Mouse (Mus musculus) frontal cortex, adult (tissue): ENCODE results near the gene Clic1.

Experiments used
- ATAC-seq: cut with Nextera tagmentation; 2 replicates; pipeline ENCODE4 v1.9.2; 2017; ENCODE audit warnings: mild to moderate bottlenecking, moderate library complexity, mixed read lengths; ENCODE audit not compliant: low TSS enrichment

Gene Clic1

DNA sequence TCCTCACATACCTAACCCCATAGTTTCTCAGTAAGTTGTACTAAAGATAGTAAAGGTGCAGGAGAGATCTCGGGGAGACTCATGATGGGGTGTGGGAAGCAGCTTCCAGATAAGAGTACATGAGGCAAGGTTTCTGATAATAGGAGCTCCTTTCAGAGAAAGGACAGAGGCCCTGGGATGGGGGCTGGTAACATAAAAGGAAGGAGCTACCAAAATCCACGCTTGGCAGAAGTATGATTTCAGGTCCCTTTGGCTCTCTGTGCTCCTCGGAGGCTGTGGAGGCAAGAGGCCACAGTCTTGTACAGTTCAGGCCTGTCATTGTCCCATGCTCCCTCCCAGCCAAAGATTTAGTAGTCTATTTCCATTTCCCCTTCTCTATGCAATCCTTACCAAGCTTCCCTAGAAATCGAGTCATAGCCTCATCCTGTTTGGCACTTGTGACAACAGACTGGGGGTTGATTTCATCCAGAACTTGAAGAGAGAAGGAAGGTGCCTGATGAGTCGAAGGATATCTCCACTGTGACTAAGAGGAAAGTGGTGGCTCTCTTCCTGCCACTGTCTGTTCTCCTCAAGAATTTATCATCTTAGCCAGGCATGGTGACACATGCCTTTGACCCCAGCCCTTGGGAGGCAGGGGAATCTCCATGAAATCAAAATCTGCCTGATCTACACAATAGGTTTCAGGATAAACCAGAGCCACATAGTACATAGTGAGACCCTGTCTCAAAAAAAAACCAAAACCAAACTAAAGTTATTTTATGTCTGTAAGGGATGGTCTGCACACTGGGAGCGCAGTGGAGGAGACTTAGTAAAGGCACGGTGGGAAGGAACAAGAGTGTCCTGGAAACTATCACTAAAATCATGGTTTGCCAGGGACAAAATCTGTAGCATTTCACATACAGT lies 4.6 kb upstream of the Clic1 start:
- ATAC-seq, result no peak

DNA sequence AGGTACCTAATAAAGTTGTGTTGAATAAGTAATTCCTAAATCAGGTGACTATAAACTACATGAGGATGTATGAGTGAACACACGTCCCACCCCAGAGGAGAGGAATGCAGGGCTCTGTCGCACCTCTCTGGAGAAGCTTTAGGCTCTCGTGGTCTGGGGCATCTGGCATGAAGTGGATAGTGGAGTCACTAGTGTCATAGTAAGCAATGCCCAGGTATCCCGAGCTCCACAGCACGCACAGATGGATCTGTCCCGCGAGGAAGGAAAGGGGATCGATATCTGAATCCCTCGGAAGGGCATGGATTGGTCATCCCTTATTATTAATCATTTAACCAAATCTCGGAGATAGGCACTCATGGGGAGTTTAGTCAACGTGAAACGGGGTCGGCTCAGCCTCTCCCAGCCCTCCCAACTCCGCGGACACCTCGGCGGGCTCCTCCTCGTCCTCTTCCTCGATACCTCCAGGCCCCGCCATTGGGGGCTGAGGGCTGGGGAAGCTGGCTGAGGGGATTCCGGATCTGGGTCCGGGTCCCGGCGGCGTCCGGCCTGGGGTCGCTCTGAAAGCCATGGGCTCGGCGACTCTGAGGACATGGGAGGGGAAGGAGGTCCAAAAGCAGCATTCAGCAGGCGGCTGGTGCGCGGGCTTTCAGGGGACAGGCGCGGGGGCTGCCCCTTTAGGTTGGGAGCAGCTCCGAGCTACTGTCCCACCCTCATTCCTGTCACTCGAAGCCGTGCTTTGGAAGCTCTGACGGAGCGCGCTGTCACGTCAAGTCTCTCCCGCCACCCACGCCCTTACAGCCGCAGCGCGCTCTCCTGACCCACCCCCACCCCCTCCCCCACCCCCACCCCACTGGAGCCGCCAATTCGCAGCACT lies 3.7 kb upstream of the Clic1 start:
- no peak for ATAC-seq

DNA sequence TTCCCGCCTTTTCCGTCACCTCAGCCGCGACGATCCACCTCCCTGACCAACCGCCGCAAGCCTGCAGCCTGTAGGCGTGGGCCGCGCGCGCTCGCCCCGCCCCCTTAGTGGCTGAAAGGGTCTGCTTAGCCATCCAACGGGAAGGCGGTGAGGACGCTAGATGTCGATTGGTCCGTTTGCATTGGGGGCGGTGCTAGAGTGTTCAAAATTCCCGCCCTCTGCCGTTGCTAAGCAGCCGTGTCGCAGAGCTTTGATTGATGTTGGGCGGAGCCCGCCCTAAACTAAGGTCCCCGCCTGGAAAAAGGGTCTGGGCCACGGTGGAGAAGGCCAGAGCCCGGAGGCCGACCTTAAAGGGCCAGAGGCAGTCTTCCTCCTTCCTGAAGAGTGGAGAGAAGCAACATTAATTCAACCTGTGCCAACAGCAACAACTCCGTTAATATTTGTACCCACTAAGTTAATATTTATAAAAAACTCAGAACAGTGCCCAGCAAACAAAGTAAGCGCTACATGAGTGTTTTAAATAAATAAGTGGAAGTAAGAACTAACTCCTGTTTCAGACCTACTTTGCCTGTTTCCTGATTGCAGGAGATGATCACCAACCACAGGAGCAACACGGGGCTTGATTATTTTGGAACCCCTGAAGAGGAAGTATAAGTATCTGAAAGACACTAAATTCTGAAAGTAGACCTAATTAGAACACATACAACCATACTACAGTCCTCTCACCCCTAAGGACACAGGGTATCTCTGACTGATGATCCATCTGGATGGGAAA lies 2.9 kb upstream of the Clic1 start, which contains the start of gene Msh5:
Msh5 (minus strand) TSS at position 65 of the 775 bp plus-strand sequence.
- peak; percentile 97 for ATAC-seq

DNA sequence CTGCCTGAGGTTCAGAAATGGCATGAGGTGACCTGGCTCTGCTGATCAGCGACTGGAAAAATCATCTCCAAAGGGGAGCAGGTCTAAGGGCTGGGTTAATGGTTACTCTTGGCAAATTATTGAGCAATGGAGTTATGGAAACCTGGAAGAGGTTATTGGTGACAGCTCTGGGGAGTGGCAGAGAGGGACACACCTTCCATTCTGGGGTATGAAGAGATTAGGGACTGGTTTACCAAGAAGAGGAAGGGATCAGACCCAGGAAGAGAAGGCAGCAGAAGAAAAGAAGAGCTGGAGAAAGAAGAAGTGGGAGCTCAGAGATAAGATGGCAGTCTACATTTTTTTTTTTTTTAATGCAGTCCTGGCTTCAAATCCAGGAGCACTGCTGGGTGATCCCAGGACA lies 2.1 kb upstream of the Clic1 start:
- ATAC-seq, result no peak

DNA sequence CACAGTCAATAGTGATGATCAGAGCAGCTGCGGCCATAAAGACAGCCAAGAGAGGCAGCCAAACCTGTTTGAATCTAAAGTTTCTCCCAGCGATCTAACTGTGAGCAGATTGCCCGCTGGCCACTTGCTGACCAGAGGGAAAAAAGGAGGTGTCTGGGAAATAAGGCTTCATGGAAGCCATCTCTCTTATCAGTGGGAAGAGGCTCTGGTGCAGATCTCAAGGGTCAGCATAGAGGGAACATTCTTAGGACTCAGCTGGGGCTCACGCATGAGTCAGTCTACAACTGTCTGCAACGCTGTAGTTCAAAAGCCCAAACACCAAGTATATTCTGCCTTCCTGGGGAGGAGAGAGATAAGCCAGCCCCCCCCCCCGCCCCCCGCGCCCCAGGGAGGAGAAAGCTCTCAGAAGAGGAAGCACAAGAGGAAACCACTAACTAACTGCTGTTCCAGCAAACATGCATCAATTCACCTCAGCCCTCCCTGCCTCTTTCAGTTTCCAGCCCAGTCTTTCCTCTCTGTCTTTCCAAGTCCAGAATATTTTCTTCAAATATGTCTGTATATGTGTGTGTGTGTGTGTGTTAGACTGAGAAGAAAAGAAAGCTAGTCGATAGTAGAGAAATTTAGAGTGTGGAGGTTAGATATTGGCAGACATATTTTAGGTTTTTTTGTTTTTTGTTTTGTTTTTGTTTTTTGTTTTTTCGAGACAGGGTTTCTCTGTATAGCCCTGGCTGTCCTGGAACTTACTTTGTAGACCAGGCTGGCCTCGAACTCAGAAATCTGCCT lies 1.4 kb upstream of the Clic1 start:
- ATAC-seq, result no peak

DNA sequence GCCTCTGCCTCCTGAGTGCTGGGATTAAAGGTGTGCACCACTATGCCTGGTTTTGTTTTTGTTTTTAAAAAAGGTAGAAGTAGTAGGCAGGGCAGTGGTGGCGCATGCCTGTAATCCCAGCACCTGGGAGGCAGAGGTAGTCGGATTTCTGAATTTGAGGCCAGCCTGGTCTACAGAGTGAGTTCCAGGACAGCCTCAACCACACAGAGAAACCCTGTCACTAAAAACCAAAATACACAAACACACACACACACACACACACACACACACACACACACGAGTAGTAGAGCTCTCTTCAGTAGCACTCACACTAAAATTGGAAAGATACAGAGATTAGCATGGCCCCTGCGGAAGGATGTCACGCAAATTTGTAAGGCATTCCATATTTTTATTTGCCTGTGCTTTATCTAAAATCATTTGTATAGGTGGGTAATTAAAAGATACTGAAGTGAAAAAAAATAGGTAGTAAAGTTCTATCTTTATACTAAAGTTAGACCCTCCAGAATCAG lies 780 bp upstream of the Clic1 start:
- ATAC-seq, result no peak

DNA sequence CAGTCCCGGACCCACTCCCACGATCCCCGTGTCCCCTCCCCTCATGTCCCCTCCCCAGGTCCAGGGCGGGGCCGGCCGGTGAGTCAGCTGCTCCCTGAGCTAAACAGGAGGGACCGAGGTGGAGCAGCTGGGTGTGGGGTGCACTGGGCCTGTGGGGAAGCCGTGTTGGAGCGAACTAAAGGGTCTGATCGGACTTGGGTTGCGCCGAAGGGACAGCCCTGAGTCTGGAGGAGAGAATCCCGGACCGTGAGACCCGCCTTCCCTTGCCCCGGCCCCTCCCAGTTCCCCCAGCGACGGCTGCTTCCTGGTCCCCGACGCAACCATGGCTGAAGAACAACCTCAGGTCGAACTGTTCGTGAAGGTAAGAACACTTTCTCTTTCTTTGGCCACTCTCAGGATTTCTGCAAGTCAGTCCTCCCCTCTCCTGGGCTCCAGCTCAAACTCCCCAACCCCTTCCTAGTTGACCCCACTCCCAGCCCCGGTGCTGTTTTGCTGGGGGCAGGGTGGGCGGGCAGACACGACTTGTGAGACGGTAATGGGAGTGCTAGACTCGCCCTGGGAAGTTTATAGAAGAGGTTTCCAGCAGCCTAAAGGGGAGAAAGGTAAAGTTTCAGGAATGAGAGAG lies 472 bp downstream of the Clic1 start:
- no peak for ATAC-seq

DNA sequence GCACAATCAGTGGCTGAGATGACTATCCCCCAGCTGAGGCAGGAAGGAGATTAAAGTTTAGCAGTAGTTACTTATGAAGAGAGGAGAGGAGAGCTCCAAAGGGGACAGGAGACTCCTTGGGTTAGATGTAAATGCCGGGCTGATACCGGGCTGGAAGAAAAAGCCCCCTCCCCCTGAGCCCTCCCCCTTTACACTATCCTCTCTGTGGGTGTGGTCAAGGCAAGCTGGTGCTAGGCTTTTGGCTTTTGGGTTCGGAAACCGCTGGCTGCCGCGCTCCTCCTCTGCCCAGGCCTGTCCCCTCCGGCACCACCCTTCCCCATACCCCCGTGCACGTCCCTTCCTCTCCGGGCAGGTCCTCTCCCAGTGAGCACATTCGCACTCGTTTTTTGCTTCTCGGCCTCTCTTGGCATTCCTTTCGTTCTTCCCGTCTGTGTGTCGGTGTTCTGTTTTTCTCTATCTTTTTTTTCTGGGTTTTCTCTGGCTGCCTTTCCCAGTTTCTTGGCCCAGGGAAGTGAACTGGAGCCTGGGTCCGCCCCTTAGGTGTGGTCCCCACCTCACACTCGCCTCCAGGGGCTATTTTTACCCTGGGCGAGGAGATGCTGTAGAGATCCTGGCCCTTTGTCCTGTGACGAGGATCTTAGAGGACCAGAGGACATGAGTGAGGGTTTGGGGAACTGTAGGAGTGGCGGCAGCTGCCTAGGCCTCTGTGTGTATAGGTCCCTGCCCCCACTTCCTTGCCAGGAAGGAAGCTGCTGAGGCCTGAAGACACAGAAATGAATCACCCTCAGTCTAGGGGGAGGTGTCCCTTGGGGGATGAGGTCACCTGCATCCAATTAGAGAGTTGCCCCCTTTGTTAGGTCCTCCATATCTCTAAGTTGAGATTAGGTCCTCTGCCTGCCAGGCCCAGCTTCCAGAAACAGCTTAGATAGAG lies 1.7 kb downstream of the Clic1 start:
- no peak for ATAC-seq

DNA sequence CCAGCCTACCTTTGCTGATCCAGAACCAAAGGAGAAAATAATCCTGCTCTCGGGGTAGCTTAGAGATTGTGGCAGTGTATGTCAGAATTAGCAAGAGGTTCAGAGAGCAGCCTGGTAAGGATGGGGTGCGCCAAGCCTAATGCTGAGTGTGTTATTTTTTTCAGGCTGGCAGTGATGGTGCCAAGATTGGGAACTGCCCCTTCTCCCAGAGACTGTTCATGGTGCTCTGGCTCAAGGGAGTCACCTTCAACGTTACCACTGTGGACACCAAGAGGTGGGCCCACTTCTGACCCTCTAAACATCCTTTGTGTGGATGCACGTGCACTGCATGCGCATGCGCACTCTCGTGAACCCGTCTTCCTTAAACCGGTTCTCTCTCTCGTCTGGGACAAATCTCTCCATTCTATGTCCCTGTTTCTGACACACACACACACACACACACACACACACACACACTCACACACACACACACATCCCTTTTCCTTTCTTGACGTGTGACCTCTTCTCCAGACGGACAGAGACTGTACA lies 2.6 kb downstream of the Clic1 start:
- no peak for ATAC-seq

DNA sequence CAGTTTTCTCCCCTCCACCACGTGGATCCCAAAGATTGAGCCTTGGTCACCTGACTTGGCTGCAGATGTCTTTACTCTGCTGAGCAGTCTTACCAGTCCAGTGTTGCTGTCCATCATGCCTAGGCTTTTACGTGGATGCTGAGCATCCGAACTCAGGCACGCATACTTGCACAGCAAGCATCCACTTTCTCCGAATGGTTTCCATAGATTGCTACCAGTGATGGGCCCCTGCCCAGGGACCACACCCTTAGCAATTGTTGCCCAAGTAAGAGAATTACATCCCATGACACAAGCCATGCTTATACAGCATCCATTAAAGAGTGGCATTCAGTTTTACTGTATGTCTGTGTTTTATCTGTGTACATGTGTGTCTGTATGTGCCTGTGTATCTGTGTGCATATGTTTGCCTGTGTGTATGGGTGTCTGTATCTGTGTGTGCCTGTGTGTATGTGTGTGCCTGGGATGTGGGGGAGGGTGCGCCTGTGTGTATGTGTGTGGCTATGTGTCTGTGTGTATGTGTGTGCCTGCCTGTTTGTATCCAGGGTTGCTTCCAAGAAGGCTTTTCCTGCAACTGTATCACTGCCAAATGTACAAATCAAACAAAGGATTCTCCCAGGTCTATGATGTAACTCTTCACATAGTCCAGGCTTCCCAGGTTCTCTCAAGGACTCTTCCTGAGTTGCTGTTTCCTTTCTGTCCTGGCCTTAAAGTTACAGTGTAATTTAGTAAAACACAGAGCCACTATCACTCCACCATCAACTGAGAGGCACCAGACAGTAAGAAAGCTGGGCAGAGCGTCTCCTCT lies 6.1 kb downstream of the Clic1 start:
- no peak for ATAC-seq

DNA sequence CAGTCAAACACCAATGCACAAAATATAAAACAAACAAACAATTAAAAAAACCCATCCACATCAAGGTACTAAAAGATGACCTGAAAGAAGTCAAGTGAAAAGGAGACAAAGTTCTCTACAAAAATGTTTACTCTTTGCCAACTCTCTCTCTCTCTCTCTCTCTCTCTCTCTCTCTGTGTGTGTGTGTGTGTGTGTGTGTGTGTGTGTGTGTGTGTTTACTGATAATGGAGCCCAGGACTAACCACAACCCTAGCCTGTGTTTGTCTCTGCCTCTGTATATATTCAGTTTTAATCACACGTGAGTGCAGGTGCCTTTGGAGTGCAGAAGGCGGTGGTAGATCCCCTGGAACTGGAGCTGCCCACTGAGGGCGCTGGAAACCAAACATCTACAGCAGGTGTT lies 7.3 kb downstream of the Clic1 start:
- no peak for ATAC-seq

DNA sequence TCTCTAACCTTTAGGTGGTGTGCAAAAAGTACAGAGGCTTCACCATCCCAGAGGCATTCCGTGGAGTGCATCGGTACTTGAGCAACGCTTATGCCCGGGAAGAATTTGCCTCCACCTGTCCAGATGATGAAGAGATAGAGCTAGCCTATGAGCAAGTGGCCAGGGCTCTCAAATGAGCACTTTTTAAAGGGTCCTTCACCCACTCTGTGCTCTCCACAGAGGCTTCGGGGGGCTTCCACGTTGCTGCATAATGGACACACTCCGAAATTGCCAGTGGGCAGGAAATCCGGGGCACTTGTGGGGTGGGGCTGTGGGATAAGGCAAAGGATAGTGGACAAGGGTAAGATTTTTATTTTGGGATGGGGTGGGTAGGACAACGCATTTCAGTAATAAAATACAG lies 8.6 kb downstream of the Clic1 start:
- no peak for ATAC-seq

DNA sequence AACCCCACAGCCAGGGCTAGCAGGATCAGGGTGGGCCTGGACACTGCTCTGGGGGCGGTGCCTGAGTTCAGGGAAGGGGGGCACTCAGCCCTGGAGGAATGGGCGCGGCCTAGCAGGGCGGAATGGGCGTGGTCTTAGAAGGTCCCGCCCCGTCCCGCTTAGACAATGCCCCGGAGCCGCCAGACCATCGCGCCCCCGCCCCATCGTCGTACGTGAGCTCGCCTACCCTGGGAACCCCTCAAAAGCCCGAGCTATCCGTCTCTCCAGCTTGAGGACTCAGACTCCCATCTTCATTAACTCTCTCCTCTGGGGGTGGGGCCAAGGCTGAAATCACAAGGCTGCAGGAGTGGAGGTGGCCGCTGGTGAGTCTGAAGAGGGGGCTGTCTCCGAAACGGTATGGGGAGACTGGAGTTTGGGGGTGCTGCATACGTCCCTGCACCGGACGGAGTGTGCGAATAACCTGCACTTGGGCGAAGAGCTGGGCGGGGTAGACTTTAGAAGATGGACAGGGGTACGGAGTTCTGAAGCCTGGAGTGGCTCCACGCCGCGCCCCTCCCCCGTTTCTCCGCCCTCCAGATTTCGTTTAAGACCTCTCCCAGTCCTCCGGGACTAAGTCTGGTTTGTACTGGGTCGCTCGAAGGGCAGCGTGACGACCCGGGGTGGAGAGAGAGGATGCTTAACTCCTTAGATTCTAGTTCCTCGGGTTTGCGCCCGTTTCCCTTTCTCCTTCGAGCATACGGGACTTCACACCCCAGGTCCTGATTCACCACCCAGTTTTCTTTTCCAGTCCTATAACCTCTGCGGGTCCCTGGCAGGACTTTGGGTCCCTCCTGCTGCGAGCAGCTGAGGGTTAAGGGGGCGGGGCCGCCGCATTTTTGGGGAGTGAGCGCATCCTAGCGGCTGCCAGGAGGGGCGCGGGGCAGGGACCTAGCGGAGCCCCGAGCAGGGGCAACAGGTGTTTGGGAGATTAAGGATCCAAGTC lies 9.4 kb downstream of the Clic1 start, which contains the start of gene Ddah2:
Ddah2 (plus strand) TSS at position 125 of the 982 bp plus-strand sequence.
- ATAC-seq, result peak; percentile 73

DNA sequence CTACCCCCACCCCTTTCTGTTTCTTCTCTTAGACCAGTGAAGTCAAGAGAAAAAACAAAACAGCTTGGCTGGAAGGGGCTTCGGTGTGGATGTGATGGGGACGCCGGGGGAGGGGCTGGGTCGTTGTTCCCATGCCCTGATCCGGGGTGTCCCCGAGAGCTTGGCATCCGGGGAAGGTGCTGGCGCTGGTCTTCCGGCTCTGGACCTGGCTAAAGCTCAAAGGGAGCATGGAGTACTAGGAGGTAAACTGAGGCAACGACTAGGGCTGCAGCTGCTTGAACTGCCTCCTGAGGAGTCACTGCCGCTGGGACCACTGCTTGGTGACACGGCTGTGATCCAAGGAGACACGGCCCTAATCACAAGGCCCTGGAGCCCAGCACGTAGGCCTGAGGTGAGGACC lies 10.3 kb downstream of the Clic1 start:
- ATAC-seq, result no peak

DNA sequence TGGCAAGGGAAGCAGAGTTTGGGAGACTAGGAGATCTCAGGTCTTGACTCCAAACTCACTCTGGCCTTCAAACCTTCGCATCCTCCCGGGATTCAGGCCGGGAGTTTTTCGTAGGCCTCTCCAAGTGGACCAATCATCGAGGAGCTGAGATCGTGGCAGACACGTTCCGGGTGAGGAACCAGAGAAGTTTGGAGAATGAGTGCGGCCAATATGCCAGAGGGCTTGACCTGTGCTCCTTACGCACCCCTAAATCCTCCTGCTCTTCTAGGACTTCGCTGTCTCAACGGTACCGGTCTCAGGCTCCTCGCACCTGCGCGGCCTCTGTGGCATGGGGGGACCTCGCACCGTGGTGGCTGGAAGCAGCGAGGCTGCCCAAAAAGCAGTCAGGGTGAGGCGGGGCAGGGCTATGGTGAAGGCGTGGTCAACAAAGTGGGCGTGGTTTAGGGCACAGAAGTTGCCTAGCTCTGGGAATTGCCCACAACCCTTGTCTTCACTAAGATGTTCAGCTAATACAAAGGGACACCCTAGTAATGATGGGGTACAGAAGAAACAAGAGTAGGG lies 11.1 kb downstream of the Clic1 start:
- ATAC-seq, result no peak

DNA sequence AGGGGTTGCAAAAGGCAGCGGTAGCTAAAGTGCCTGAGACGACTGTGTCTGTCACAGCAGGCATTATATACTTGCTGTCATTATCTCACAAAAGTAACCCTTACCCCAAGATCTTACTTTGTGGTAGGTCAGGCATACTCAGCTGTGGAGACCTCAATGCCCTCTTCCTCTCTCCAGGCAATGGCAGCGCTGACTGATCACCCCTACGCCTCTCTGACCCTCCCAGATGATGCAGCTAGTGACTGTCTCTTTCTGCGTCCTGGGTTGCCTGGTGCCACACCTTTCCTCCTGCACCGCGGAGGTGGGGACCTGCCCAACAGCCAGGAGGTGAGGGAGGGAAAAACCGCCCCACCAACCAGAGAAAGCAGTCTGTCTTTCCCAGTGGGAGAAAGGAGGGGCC lies 11.5 kb downstream of the Clic1 start:
- no peak for ATAC-seq

DNA sequence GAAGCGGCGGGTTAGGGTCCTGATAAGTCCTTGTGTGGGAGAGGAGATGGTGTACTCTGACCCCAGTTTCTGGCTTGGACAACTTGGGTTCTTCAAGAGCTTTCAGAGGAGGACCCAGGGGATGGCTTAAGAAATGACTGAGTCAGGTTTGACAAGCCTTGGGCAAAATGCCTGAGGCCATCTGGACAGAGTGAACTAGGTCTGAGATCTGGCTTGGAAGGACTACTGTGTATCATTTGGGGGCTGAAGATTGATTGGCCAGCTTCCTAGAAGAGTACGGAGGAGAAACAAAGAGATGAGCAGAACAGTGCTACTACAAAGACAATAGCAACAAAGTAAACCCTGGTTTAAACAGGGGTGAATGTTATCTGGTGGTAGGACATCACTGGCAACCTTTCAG lies 13.7 kb downstream of the Clic1 start:
- no peak for ATAC-seq
